In the genomic region with DNA sequence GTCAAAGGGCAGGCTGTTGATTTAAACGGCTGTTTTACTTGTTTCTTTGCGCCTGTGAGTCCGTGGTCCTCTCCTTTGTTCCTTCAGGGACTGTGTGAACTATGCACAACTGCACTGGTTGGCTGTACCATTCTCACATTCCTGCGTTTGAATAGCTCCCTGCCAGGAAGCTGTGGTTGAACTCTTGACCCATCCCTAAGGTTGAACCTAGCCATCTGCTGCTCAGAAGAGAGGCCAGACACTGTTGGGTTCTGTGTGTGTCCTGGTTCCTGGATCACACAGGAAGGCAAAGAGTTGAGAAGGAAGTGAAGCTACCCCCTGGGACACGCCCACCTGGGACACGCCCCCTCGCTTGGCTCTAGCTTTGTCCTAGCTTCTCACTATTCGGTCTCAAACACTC, we compare ENCODE assay signal across 12 mouse cellular contexts.
DNase-seq lines count a peak whose midpoint lies in the region; ATAC-seq and TF ChIP-seq lines count a peak whose summit lies in the region.
"Had no signal": no experiment of that assay in that cellular context is flagged by ENCODE, and none has a peak within 500 bp of the region (broad histone marks: within the 10 kb centered on the region; RNA-seq: fewer than 3 reads in every experiment).

No protein-coding gene starts in this region.

- H3K27me3 ChIP-seq in kidney, embryonic 14.5 days (ENCODE audit: control insufficient read depth, insufficient read depth, low read length) = no peaks in the 10 kb centered on the region
- no peaks in the 10 kb centered on the region for H3K27me3 ChIP-seq in ES-Bruce4 (ENCODE audit: control insufficient read depth, insufficient read depth, low read length, poor library complexity, severe bottlenecking)
- no peaks in the 10 kb centered on the region for H3K27me3 ChIP-seq in liver, postnatal 0 days (ENCODE audit: insufficient read depth, low read length)
- H3K27me3 ChIP-seq in forebrain, postnatal 0 days (ENCODE audit: insufficient read depth, low read length) = no peaks in the 10 kb centered on the region
- H3K27me3 ChIP-seq: CH12.LX had no signal

- TF ChIP-seq CTCF in ES-Bruce4 (IDR thresholded peaks at IDR 0.05; ENCODE audit: low read depth, low read length) = no peak
- TF ChIP-seq CTCF in liver, postnatal 0 days (IDR thresholded peaks at IDR 0.05; ENCODE audit: low read depth) = no peak
- no peak for TF ChIP-seq CTCF in left cerebral cortex, adult 2 months (IDR thresholded peaks at IDR 0.05)
- no peak for TF ChIP-seq CTCF in forebrain, postnatal 0 days (IDR thresholded peaks at IDR 0.05; ENCODE audit: low read depth)

- no peaks in the 10 kb centered on the region for H3K9me3 ChIP-seq in kidney, embryonic 14.5 days (ENCODE audit: control insufficient read depth, low read length)
- H3K9me3 ChIP-seq in ES-Bruce4 (replicated peaks; ENCODE audit: control insufficient read depth, insufficient read depth, low read length, poor library complexity, severe bottlenecking) = no peaks in the 10 kb centered on the region
- H3K9me3 ChIP-seq in liver, postnatal 0 days (ENCODE audit: low read length) = no peaks in the 10 kb centered on the region; the same call in 1 of the 2 replicates
- no peaks in the 10 kb centered on the region for H3K9me3 ChIP-seq in forebrain, postnatal 0 days (ENCODE audit: low read length)

- H3K9ac ChIP-seq in kidney, embryonic 14.5 days (ENCODE audit: low read depth, low read length) = no peak overlapping the region
- no peak overlapping the region for H3K9ac ChIP-seq in ES-Bruce4 (ENCODE audit: low read depth, poor library complexity, severe bottlenecking)
- no peak overlapping the region for H3K9ac ChIP-seq in liver, postnatal 0 days (replicated peaks)
- H3K9ac ChIP-seq in forebrain, postnatal 0 days = no peak overlapping the region

- no peak overlapping the region for H3K4me2 ChIP-seq in kidney, embryonic 14.5 days (replicated peaks; ENCODE audit: low read depth, low read length)
- H3K4me2 ChIP-seq in liver, postnatal 0 days (ENCODE audit: low read depth, low read length) = no peak overlapping the region
- no peak overlapping the region for H3K4me2 ChIP-seq in forebrain, postnatal 0 days (ENCODE audit: low read depth)

- TF ChIP-seq EP300 in ES-Bruce4 (IDR thresholded peaks at IDR 0.05; ENCODE audit: insufficient read depth, low read depth, low read length) = peak; percentile 98
- no peak for TF ChIP-seq EP300 in liver, postnatal 0 days (IDR thresholded peaks at IDR 0.05; ENCODE audit: low read depth)

- no peak overlapping the region for H3K4me3 ChIP-seq in kidney, embryonic 14.5 days (ENCODE audit: low read length)
- no peak overlapping the region for H3K4me3 ChIP-seq in ES-Bruce4 (ENCODE audit: low read depth, low read length)
- no peak overlapping the region for H3K4me3 ChIP-seq in brown adipose tissue, adult 24 weeks (ENCODE audit: insufficient read depth, low read depth, low read length)
- no peak overlapping the region for H3K4me3 ChIP-seq in liver, postnatal 0 days (ENCODE audit: low read depth, low read length)
- no peak overlapping the region for H3K4me3 ChIP-seq in left cerebral cortex, adult 2 months
- no peak overlapping the region for H3K4me3 ChIP-seq in forebrain, postnatal 0 days (ENCODE audit: low read depth, low read length)

- no peaks in the 10 kb centered on the region for H3K4me1 ChIP-seq in kidney, embryonic 14.5 days (ENCODE audit: control insufficient read depth, insufficient read depth, low read length)
- no peaks in the 10 kb centered on the region for H3K4me1 ChIP-seq in ES-Bruce4 (ENCODE audit: control insufficient read depth, insufficient read depth, low read length)
- H3K4me1 ChIP-seq in brown adipose tissue, adult 24 weeks (ENCODE audit: control insufficient read depth, insufficient read depth, insufficient read length, low read length) = peaks cover 22% of the 10 kb centered on the region
- peaks cover 9% of the 10 kb centered on the region; the same call in 1 of the 2 replicates for H3K4me1 ChIP-seq in liver, postnatal 0 days (ENCODE audit: insufficient read depth)
- H3K4me1 ChIP-seq in forebrain, postnatal 0 days (ENCODE audit: insufficient read depth) = no peaks in the 10 kb centered on the region

- DNase-seq in kidney, adult 11 months = no peak
- peak; percentile 38 for DNase-seq in liver, postnatal 0 days
- no peak for DNase-seq in cerebellum, adult 9-10 months
- DNase-seq in left cerebral cortex, adult 2 months (ENCODE audit: extremely low spot score in 1 of 2, low spot score in 2 of 2) = no peak
- DNase-seq in forebrain, postnatal 0 days = no peak
- DNase-seq: kidney, adult 2 months; lung, postnatal 4 days; thymus, postnatal 25 days had no signal

- no peak overlapping the region for H3K27ac ChIP-seq in kidney, embryonic 14.5 days (ENCODE audit: low read depth, low read length)
- peak overlapping the region; percentile 71 for H3K27ac ChIP-seq in ES-Bruce4 (ENCODE audit: insufficient read depth, low read length)
- H3K27ac ChIP-seq in brown adipose tissue, adult 24 weeks (replicated peaks; ENCODE audit: low read depth, low read length) = peak overlapping the region; percentile 71
- H3K27ac ChIP-seq in liver, postnatal 0 days (ENCODE audit: low read depth) = no peak overlapping the region
- H3K27ac ChIP-seq in left cerebral cortex, adult 2 months = no peak overlapping the region
- H3K27ac ChIP-seq in forebrain, postnatal 0 days (ENCODE audit: low read depth, low read length) = no peak overlapping the region

- TF ChIP-seq POLR2A in ES-Bruce4 (IDR thresholded peaks at IDR 0.05; ENCODE audit: insufficient read depth, low read length) = no peak

- H3K36me3 ChIP-seq in kidney, embryonic 14.5 days (ENCODE audit: control insufficient read depth, insufficient read depth, low read length) = no peaks in the 10 kb centered on the region
- no peaks in the 10 kb centered on the region for H3K36me3 ChIP-seq in ES-Bruce4 (ENCODE audit: control insufficient read depth, insufficient read depth, low read length, poor library complexity, severe bottlenecking)
- no peaks in the 10 kb centered on the region for H3K36me3 ChIP-seq in liver, postnatal 0 days (replicated peaks; ENCODE audit: insufficient read depth, low read length)
- no peaks in the 10 kb centered on the region for H3K36me3 ChIP-seq in forebrain, postnatal 0 days (ENCODE audit: insufficient read depth)

- ATAC-seq in kidney, embryonic 14.5 days (ENCODE audit: low FRiP score, low TSS enrichment) = 0 out of 2 replicates have a peak, but pooled peaks have one; percentile 22
- no peak for ATAC-seq in liver, postnatal 0 days
- ATAC-seq in forebrain, postnatal 0 days = no peak

- intact Hi-C loops in left cerebral cortex, adult 2 months (cut with DNase I) = no loop called here

- 42% methylated on average over 8 of the region's 8 CpGs for WGBS in kidney, embryonic 14.5 days
- 46% methylated on average over 8 of the region's 8 CpGs for WGBS in liver, postnatal 0 days (ENCODE audit: insufficient replicate concordance)
- WGBS in forebrain, postnatal 0 days = 49% methylated on average over 8 of the region's 8 CpGs

Comparison
In these comparisons a context has a peak if more than half of its experiments do, and no peak if none do; other contexts are left out.
1. H3K27ac ChIP-seq: peak in ES-Bruce4 (single experiment) and brown adipose tissue, adult 24 weeks (single experiment); none in kidney, embryonic 14.5 days (single experiment), liver, postnatal 0 days (single experiment), left cerebral cortex, adult 2 months (single experiment) and forebrain, postnatal 0 days (single experiment).